Mouse (Mus musculus) left cerebral cortex, adult 2 months (tissue): ENCODE results near the gene Rag1. TPM values are rescaled to one million over a fixed set of nuclear protein-coding genes. Genes with fewer than 3 reads are reported as not detected.

Experiments used
- DNase-seq, 2 experiments: peaks; one replicate each; pipeline ENCODE4 v3.0.0; 2021 to 2022; ENCODE audit warnings: low spot score in 2 of 2, mixed read lengths in 1 of 2; ENCODE audit errors: extremely low spot score in 1 of 2
- H3K27ac ChIP-seq: fragments of 200-600 bp; 2 replicates; pipeline ENCODE4 v1.8.1; 2022
- H3K4me3 ChIP-seq: fragments of 200-600 bp; 2 replicates; pipeline ENCODE4 v1.8.1; 2022
- CTCF ChIP-seq: fragments of 200-600 bp; IDR thresholded peaks from 2 replicates; pipeline ENCODE4 v1.8.1; 2022; ENCODE audit warnings: antibody characterized with exemption, mild to moderate bottlenecking, moderate library complexity
- intact Hi-C: fragments of 180-260 bp; cut with DNase I; formaldehyde crosslinking; loops from one replicate; pipeline ENCODE4 v1.15.1; 2025
- total RNA-seq, 2 experiments: library from RNA; stranded (reverse); gene quantifications; 2 replicates each; pipeline ENCODE4 v1.2.3; 2021

Rag1 gene
- total RNA-seq, 2 experiments from 2014 or later = 0.19 to 0.25 TPM

GRCm38 (mm10) chr2:101600703-101601102, 48.6 kb downstream of the Rag1 start:
- intact Hi-C loops = no loop called here
- H3K27ac ChIP-seq = peak overlapping the region; percentile 83
- TF ChIP-seq CTCF = peak; percentile 36

DNA sequence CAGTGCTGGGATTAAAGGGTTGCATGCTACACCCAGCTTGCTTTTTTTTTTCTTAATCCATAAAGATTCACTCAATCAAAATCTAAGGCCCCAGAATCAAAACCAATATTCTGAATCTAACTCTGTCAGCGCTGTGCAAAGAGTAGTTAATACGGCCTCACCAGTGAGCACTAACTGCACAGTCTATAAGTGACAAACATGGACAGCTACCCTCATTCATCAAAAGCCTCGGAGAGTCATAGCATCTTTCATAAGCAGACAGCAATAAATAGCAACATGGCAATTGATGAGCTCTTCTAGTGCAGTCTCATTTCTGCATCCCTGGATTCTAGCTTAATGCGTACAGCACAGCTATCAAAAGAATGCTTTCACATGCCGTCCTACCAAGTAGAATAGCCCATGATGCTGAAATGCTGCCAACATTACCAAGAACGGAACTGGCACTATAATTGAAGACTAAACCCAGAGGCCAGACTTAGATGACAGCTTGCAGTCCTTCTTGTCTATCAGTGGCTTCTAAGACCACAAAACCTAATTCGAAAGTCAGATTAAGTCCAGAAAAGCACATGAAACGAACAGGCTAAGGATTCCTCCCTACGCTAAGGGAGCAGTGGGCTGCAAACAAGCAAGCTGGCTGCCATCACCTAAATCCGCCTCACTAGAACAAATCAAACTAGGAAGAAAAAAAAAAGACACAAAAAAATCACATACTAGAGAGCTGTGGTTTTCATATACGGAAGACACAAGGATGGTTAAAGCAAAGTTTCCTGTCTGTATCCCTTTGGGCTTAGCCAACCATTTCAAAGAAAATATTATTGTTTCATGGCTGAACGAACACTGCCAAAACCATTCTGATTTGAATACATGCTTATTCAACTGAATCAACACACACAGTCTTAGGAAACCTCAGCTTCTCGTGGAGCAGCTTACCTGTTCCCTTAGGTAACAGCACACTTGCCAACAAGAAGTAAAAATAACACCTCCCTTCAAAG, 50.8 kb downstream of the Rag1 start:
- intact Hi-C loops = loop anchor here (2.0 kb wide), 1 partner anchor 54 kb away; no protein-coding TSS in a partner anchor
- DNase-seq = no peak
- Histone ChIP-seq H3K27ac (peak overlapping the region; percentile 54), H3K4me3 (0 out of 2 replicates have a peak overlapping the region, but pooled peaks have one; percentile 13)
- no peak for TF ChIP-seq CTCF

More at GRCm38 (mm10) chr2:101600703-101601102, 48.6 kb downstream of the Rag1 start:
- peak; percentile 19 to 29 for DNase-seq
- H3K4me3 ChIP-seq = no peak overlapping the region; the same call in 1 of the 2 replicates

- peak; percentile 48 for TF ChIP-seq CTCF
- Histone ChIP-seq H3K27ac (no peak overlapping the region), H3K4me3 (no peak overlapping the region)
- no peak for DNase-seq
- intact Hi-C loops = no loop called here
These were observed 52.1 kb downstream of the Rag1 start for GRCm38 (mm10) chr2:101597186-101597585.

DNA sequence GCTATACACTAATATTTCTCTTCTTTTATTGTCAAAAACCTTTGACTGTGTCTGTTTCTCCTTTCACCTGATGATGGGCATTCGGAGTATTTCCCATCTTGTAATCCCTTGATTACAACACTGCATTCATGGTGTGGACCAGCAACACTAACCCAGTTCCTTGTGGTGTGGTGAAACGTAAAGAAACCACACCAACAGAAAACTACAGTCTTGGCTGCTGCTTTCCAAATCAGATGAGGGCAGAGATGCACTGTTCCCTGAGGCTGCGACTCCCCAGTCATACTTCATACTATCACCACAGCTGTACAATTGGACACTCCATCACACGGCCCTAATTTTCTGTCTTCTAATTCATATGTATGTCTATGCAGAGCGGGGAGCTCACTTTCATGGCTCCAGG, 54.6 kb downstream of the Rag1 start:
- TF ChIP-seq CTCF = no peak
- DNase-seq = no peak
- H3K4me3 ChIP-seq = no peak overlapping the region
- intact Hi-C loops = no loop called here
- H3K27ac ChIP-seq = no peak overlapping the region

DNA sequence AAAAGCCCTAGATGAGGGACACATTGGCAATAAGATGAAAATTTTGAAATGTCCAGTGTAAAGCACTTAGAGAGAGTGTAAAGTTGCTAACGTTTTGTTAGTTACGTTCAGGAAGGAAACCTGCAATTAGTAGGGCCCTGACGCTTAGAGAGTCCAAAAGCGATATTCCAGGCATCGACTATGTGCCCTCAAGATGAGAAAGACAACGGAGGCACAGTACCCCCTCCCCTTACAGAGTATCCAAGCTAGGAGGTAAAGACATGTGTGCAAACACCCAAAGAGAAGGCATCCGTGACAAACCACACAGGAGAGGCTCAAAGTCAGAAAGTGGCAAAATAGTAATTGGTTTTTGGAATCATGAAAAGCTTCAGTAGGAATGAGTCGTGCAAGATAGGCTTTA, 56.4 kb downstream of the Rag1 start:
- TF ChIP-seq CTCF = no peak
- no peak overlapping the region for H3K27ac ChIP-seq
- H3K4me3 ChIP-seq = no peak overlapping the region
- intact Hi-C loops = no loop called here
- no peak for DNase-seq

DNA sequence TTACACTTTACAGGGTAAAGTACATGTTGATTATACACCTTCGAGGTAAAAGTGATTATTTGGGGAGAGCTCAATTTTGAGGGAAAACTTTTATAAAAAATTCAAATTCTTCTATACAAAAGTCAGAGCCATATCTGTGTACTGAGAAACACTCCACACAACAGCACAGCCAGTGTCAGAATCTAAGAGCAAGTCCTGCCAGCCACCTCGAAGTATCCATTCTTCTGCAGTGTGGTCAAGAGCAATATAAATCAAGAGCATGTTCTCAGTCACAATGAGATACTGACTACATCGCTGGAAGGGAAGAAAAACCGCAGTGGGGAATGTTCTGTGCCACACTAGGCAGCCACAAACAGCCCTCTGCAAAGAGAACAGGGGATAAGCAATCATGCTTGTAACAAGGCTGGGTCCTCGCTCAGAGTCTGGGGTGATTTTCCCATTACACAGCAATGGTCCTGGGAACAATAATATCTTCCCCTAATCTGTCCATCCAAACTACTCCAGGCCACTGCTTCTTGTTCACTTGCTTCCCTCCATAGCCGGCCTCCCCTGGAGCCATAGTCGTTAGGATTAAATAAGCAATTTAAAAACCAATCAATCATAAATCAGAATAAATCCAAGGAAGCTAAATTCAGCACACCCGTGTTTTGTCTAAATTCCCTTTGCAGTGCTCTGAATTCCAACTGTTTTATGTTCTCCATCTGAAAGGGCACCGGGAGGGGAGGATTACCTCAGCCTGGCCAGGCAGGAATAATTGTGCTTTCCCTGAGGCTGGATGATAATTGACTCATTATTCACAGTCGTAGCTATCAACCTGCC, 57.1 kb downstream of the Rag1 start:
- TF ChIP-seq CTCF = no peak
- H3K27ac ChIP-seq = no peak overlapping the region
- no peak overlapping the region for H3K4me3 ChIP-seq
- no peak for DNase-seq
- intact Hi-C loops = no loop called here

DNA sequence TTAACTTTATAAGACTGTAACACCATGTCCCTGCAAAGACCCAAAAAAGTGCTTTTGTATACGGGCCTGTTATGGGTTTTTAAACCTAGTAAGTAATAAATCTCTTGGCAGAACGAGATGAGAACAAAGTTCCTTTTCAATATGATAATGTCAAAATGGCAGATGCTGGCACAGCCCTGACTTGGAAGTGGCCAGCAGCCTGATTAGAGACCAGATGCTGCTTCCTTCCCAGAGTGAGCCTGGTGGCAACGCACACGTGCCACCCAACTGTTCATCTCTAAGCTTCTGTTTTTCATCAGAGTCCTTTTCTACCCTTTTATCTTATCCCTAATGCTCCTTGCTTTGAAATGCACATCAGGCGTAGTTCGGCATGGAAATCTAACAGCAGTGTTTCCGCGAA, 57.9 kb downstream of the Rag1 start:
- no peak for TF ChIP-seq CTCF
- no peak for DNase-seq
- intact Hi-C loops = no loop called here
- Histone ChIP-seq H3K27ac (no peak overlapping the region), H3K4me3 (no peak overlapping the region)

Other genes starting within 250 kb of the Rag1 start
- not detected for gene Rag2, start 24.8 kb downstream of the Rag1 start, total RNA-seq
- 10 to 100 TPM; 28.6 to 30.2 TPM for gene B230118H07Rik, start within 50 bp of the Rag1 start, total RNA-seq
- 10 to 100 TPM; 12.6 to 12.9 TPM for gene Traf6, start 28.9 kb upstream of the Rag1 start, total RNA-seq
- gene Prr5l, start 233.5 kb upstream of the Rag1 start, total RNA-seq = 1 to 10 TPM; 5.1 to 7.7 TPM
- gene Commd9, start 236.7 kb upstream of the Rag1 start, total RNA-seq = 10 to 100 TPM; 38.6 to 42.3 TPM